Mouse (Mus musculus) spleen, adult 2 months (tissue): ENCODE measurements at regions not wholly inside any gene's neighbourhood (a gene's known extent, or its start where the extent isn't known, plus 50 kb on each side); places are given as distances from the start of the nearest gene placed in this dataset.

Experiments
- DNase-seq, 2 experiments: peaks; one replicate each; pipeline versions ENCODE4 v3.0.0 to v3.0.0-alpha.2; 2012 to 2021; ENCODE audit warnings: low spot score in 2 of 2, low read depth in 1 of 2
- H3K27ac ChIP-seq: fragments of 200-500 bp; 2 replicates; pipeline ENCODE4 v1.5.1; 2012; ENCODE audit warnings: low read length, inconsistent platforms; ENCODE audit not compliant: insufficient read depth
- H3K27me3 ChIP-seq: fragments of 200-500 bp; 2 replicates; pipeline ENCODE4 v1.6.1; 2012; ENCODE audit warnings: mild to moderate bottlenecking, moderate library complexity, low read length, inconsistent platforms; ENCODE audit not compliant: control insufficient read depth, insufficient read depth
- H3K36me3 ChIP-seq: fragments of 200-500 bp; 2 replicates; pipeline ENCODE4 v1.6.1; 2012; ENCODE audit warnings: mild to moderate bottlenecking, low read length, inconsistent platforms; ENCODE audit not compliant: control insufficient read depth, insufficient read depth
- H3K4me1 ChIP-seq: fragments of 200-500 bp; 2 replicates; pipeline ENCODE4 v1.6.1; 2011; ENCODE audit warnings: inconsistent platforms; ENCODE audit not compliant: control insufficient read depth, insufficient read depth, insufficient read length
- H3K4me3 ChIP-seq: fragments of 200-500 bp; 2 replicates; pipeline ENCODE4 v1.5.1; 2011; ENCODE audit warnings: mild to moderate bottlenecking, inconsistent platforms; ENCODE audit not compliant: insufficient read depth, insufficient read length; ENCODE audit errors: extremely low read depth
- CTCF ChIP-seq: fragments of 200-500 bp; IDR thresholded peaks from 2 replicates; pipeline ENCODE4 v1.5.1; 2011; ENCODE audit warnings: mild to moderate bottlenecking, inconsistent platforms; ENCODE audit not compliant: insufficient read depth, insufficient read length, insufficient replicate concordance; ENCODE audit errors: extremely low read depth
- POLR2A ChIP-seq: fragments of 200-500 bp; IDR thresholded peaks from 2 replicates; pipeline ENCODE4 v1.6.1; 2011; ENCODE audit warnings: low read depth, low read length, inconsistent platforms
- WGBS: fragments of 180-500 bp; shearing (Covaris S2); methylation state at CpG from one replicate; pipeline ENCODE4 v1.1.7; 2018; 5-methylcytosine and 5-hydroxymethylcytosine counted together

DNA sequence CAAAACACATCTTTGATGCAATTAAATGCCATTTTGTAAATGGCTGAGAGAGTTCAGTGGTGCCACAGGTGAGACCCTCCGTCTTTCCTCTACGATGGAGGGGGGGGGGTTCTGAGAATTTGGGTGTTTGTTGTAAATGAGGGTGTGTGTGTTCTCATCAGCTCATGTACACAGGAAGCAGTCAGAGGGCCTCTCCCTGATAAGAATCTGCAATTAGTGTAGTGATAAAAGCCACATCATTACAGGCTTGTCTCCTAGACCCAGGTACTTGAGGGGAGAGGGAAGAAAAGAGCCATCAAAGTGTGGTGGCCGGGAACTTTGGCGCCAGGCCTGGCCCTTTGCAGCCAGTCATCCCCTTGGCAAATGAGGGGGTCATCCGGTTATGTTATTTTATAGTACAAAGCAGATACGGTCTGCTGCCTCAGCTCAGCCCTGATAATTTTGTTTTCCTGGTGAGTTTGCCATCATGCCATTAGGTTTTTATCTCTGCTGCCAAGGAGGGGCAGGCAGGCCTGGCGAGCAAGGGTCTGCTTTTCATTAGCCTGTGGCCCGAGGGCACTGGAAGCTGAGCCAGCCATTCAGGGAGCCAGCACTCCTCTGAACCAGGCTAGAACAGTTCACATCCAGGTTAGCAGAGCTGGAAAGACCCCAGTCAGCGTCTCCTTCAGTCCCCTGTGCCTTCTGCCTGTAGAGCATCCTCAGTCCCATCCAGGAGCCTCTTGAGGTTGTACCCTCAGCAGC is 59.7 kb downstream of the H2al1j start:
- DNase-seq, result no peak
- no peak overlapping the region for H3K4me3 ChIP-seq
- TF ChIP-seq CTCF (no peak), POLR2A (no peak)
- H3K27me3 ChIP-seq, result no peaks in the 10 kb centered on the region
- no peak overlapping the region for H3K27ac ChIP-seq
- 86% methylated on average over 9 of the region's 9 CpGs for WGBS
- no peaks in the 10 kb centered on the region for H3K36me3 ChIP-seq
- H3K4me1 ChIP-seq, result no peaks in the 10 kb centered on the region

DNA sequence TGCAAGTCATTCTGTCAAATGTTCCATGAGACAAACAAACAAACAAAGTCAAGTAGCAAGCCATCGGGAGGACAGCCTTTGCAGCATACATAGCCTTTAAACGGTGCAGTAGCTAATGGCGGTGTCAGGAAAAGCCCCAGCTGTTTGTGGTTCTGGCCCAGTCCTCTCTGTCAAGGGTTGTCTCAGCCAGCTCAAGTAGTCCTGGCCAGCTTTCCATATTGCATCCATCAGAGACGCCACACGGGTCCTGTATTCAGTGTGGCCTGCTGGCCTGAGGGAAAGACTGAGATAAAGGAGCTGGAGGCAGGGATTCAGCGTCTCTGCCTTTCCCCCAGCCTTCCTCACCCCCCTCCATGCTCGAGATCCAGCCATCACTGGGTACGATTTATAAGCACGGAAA is 61.2 kb downstream of the H2al1j start:
- no peaks in the 10 kb centered on the region for H3K4me1 ChIP-seq
- no peak overlapping the region for H3K4me3 ChIP-seq
- 88% methylated on average over 9 of the region's 9 CpGs for WGBS
- TF ChIP-seq CTCF, result no peak
- TF ChIP-seq POLR2A, result no peak
- H3K36me3 ChIP-seq, result no peaks in the 10 kb centered on the region
- no peak overlapping the region for H3K27ac ChIP-seq
- no peak for DNase-seq
- no peaks in the 10 kb centered on the region for H3K27me3 ChIP-seq

DNA sequence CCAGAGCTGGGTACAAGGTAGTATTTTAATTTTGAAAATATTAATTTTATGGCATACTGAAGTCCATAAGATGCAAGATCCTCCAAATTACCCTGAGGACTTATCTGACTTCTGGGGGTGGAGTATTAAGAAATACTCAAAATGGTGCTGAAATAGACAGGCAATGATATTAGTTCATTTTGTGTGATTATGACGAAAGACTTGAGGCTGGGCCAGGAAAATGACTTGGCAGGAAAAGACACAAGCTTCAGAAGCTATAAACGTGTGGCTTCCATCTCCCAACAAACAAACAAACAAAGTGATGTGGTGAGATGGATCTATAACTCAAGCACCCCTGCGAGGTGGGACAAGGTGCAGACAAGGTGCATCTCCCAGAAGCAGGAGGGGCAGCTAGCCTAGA is 72.8 kb downstream of the H2al1j start:
- no peak overlapping the region for H3K4me3 ChIP-seq
- no peak for DNase-seq
- H3K27ac ChIP-seq, result no peak overlapping the region
- 85% methylated on average over 3 of the region's 3 CpGs for WGBS
- TF ChIP-seq CTCF (no peak), POLR2A (no peak)
- H3K4me1 ChIP-seq, result no peaks in the 10 kb centered on the region
- no peaks in the 10 kb centered on the region for H3K27me3 ChIP-seq
- no peaks in the 10 kb centered on the region for H3K36me3 ChIP-seq

DNA sequence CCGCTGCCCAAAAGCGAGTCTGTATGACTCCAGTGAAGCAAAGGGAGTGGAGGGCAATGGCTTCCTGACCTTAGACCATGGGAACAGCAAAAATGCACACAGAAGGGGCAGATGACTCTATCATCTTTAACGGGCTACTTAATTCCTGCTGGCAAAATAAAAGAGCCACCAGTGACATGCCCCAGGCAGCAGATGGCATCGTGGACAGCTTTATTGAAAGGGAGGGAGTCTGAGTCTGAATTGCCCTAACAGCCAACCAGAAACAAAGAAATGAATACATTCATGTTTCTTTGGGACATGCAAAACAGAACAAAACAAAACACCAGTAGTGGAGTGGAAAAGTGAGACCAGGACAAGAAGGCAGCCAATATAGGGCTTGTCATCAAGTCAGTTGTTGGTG is 76.7 kb downstream of the H2al1j start:
- WGBS, result 75% methylated on average over 4 of the region's 4 CpGs
- H3K27ac ChIP-seq, result no peak overlapping the region
- no peaks in the 10 kb centered on the region for H3K4me1 ChIP-seq
- no peak overlapping the region for H3K4me3 ChIP-seq
- no peaks in the 10 kb centered on the region for H3K36me3 ChIP-seq
- DNase-seq, result no peak
- no peaks in the 10 kb centered on the region for H3K27me3 ChIP-seq
- TF ChIP-seq CTCF, result no peak
- TF ChIP-seq POLR2A, result no peak

DNA sequence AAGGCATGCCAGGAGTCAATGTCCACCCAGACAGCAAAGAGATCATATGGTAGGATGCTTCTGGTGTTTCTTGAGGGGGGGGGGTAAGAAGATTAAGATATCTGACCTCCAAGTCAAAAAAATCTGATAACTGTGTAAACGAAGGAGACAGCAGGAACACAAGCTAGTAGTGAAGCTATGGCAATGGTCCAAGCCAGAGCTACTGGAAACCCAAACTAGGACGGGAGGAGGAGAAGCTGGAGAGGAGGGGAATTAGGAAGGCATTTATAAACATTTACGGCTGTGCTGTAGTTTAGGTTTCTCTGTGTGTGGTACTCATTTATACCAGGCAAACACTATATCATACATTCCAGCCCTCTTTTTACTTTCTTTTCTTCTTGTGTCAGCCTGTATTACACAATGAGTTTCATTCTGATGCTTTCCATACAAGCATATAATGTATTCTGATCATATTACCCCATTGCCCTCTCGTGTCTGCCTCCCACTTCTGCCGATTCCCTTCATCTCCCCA is 84.7 kb downstream of the H2al1j start:
- DNase-seq, result no peak
- Histone ChIP-seq H3K27ac (no peak overlapping the region), H3K4me1 (no peaks in the 10 kb centered on the region), H3K4me3 (no peak overlapping the region), H3K27me3 (no peaks in the 10 kb centered on the region), H3K36me3 (no peaks in the 10 kb centered on the region)
- no peak for TF ChIP-seq POLR2A
- no peak for TF ChIP-seq CTCF
- 77% methylated on average over 5 of the region's 5 CpGs for WGBS

DNA sequence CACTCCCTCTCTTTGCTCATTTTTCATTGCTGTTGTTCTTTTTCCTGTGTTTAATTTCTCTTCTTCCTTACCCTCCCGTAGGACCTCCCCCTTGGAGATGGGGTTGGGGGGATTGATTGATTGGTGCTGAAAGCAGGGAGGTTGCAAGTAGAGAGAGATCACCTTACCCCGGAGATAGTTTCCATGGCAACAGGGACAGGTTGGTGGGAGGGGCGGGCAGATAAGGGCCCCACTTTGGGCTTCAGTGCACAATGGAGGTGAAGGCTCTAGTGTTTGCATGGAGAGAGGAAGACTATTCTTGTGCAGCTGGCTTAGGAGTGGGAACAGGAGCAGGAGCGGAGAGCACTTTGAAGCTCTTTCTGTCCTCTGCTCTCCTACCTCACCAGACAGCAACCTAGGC is 88.0 kb downstream of the H2al1j start:
- TF ChIP-seq POLR2A, result no peak
- no peak for TF ChIP-seq CTCF
- DNase-seq, result no peak
- 64% methylated on average over 4 of the region's 4 CpGs for WGBS
- Histone ChIP-seq H3K27ac (no peak overlapping the region), H3K36me3 (no peaks in the 10 kb centered on the region), H3K4me3 (no peak overlapping the region), H3K27me3 (no peaks in the 10 kb centered on the region), H3K4me1 (no peaks in the 10 kb centered on the region)

DNA sequence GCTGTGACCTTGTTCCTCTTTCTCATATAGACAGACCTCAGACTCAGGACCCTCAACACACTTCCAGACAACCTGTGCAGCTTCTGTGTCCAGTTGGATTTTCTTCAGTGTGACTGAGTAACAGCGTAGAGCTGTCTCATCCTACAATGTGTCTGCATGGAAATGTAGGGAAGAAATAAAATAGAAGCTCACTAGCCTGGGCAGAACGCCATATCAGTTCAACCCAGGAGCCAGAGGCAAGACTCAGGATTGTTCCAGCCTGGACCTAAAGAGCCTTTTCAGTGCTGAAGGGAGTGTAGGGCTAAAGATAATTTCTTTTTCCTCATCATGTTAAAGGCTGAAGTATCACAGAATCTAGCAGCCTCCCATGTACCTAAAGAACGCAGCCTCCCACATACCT is 88.9 kb downstream of the H2al1j start:
- WGBS, result 90% methylated on average over 3 of the region's 3 CpGs
- no peaks in the 10 kb centered on the region for H3K36me3 ChIP-seq
- no peak for DNase-seq
- no peak for TF ChIP-seq POLR2A
- no peak for TF ChIP-seq CTCF
- H3K4me3 ChIP-seq, result no peak overlapping the region
- no peak overlapping the region for H3K27ac ChIP-seq
- no peaks in the 10 kb centered on the region for H3K27me3 ChIP-seq
- no peaks in the 10 kb centered on the region for H3K4me1 ChIP-seq
